Mouse (Mus musculus): Measurements from ENCODE around the gene Fancd2. TPM values are rescaled to one million over a fixed set of nuclear protein-coding genes. Genes with fewer than 3 reads are reported as not detected.

Gene Fancd2
- 8.1 and 9.7 TPM in 2 replicates for polyA plus RNA-seq (2015; fragmentation: Nextera tagmentation; extraction: Ambion mirVana)

DNA sequence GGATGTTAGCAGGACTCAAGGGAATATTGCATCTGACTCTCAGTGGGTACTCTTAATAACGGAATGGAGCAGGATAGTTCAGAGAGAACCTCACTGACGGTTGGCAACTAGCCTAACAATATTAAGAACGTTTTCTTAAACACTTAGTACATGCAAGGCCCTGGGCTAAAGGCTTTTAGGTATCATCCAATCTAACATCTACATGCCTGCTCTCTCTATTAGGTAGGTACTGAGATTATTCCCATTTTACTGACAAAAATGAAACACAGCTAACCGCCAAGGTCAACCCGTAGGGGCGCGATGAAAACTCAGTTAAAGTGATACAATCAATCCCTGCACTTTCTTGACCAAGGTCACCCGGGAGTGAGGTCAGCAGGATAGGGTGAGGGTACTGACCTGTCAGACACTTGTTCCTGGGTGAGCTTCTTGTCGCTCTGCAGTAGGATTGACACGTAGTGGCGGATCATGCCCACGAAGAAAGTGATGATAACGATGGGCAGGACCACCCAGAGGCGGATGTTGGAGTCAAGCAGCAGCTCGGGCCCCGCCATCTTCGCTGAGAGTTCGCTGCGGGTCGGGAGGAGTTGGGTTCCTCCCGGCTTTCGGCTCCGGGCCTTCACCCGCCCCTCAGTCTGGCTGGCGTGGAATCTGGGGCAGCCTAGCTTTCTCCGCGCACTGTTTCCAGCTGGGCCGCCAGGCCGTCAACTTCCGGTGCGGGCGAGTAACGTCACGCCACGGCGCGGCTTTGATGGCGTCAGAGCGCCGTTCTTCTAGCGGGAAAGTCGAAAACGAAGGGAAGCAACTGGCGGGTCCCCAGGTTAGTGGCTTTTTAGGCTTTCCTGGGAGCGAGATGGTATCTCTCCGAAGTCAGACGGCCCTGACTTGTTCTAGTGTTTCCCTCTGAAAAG, at the start of gene Fancd2, which contains the start of gene Emc3:
Gene Fancd2 (plus strand): TSS at position 751 of the 908 bp plus-strand sequence.
Gene Emc3 (minus strand): TSS at position 721 of the 908 bp plus-strand sequence.
- no peaks in the 10 kb centered on the region for H3K27me3 ChIP-seq (replicated peaks)
- H3K4me1 ChIP-seq: peaks cover 3% of the 10 kb centered on the region; the same call in 1 of the 2 replicates
- no peaks in the 10 kb centered on the region for H3K9me3 ChIP-seq
- peak within 1 kb of the TSS; percentile 80 for H3K9ac ChIP-seq
- peak within 1 kb of the TSS; percentile 93 for H3K4me3 ChIP-seq (replicated peaks)
- peak within 1 kb of the TSS; percentile 72 for H3K4me2 ChIP-seq
- no peaks in the 10 kb centered on the region for H3K36me3 ChIP-seq
- H3K27ac ChIP-seq: peak within 1 kb of the TSS; percentile 74
- peak; percentile 89 for ATAC-seq (ENCODE audit: insufficient read depth, low FRiP score, low read depth)
- under 1% methylated on average over 47 of the region's 47 CpGs for whole genome bisulfite sequencing

GRCm38 (mm10) chr6:113482477-113483099, 48.9 kb upstream of the Fancd2 start:
- peak overlapping the region; percentile 44 for H3K9ac ChIP-seq
- ATAC-seq (ENCODE audit: insufficient read depth, low FRiP score, low read depth): peak; percentile 24
- no peaks in the 10 kb centered on the region for H3K36me3 ChIP-seq
- peaks cover 15% of the 10 kb centered on the region for H3K4me1 ChIP-seq
- WGBS: 2% methylated on average over 65 of the region's 65 CpGs
- peaks cover 23% of the 10 kb centered on the region; the same call in 1 of the 2 replicates for H3K27me3 ChIP-seq (replicated peaks)
- H3K4me2 ChIP-seq: peak overlapping the region; percentile 89
- no peaks in the 10 kb centered on the region for H3K9me3 ChIP-seq
- H3K4me3 ChIP-seq (replicated peaks): peak overlapping the region; percentile 55
- H3K27ac ChIP-seq: peak overlapping the region; percentile 80

GRCm38 (mm10) chr6:113483100-113483615, 48.3 kb upstream of the Fancd2 start, which contains the start of gene Creld1:
Gene Creld1, plus strand, starts transcription at chr6:113483297.
- WGBS: under 1% methylated on average over 26 of the region's 26 CpGs
- peaks cover 15% of the 10 kb centered on the region for H3K4me1 ChIP-seq
- H3K9me3 ChIP-seq: no peaks in the 10 kb centered on the region
- peak within 1 kb of the TSS; percentile 55 for H3K4me3 ChIP-seq (replicated peaks)
- no peaks in the 10 kb centered on the region for H3K36me3 ChIP-seq
- peak within 1 kb of the TSS; percentile 44 for H3K9ac ChIP-seq
- ATAC-seq (ENCODE audit: insufficient read depth, low FRiP score, low read depth): peak; percentile 96
- peak within 1 kb of the TSS; percentile 80 for H3K27ac ChIP-seq
- peaks cover 23% of the 10 kb centered on the region; the same call in 1 of the 2 replicates for H3K27me3 ChIP-seq (replicated peaks)
- H3K4me2 ChIP-seq: peak within 1 kb of the TSS; percentile 89

DNA sequence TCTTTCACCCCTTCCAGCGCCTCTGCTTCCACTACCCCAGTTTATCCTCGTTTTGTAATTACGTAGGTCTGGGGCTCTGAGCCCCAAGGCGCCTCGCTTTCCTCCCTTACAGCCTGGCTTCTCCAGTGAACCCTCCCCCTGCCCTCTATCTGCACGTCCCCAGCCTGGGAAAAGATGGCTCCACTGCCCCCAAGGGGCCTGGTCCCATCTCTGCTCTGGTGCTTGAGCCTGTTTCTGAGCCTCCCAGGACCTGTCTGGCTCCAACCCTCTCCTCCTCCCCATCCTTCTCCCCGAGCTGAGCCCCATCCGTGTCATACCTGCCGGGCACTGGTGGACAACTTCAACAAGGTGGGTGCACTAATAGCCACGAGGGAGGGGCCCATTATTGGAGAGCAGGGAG, 47.8 kb upstream of the Fancd2 start:
- 9% methylated on average over 10 of the region's 10 CpGs for WGBS
- H3K27me3 ChIP-seq (replicated peaks): peaks cover 23% of the 10 kb centered on the region; the same call in 1 of the 2 replicates
- no peaks in the 10 kb centered on the region for H3K36me3 ChIP-seq

DNA sequence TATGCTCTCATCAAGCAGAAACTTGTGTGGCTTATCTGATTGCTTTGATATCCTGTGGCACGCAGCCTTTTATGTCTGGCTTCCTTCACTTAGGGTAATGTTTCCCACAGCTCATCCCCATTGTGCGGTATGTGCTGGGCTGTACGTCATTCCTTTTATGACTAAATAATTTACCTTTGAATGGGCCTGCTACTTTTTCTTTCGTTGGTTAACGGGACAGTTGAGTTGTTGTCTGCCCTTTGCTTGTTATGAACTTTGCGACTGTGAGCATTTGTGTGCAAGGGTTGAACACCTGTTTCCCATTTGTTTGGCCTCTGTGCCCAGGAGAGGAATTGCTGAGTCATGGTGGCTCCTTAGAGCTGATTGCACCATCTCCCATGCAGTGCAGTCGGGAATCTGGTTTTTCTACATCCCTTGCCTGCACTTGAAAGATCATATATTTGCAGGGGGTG, 44.3 kb upstream of the Fancd2 start:
- Histone ChIP-seq H3K36me3 (no peaks in the 10 kb centered on the region; the same call in 1 of the 2 replicates), H3K9me3 (no peaks in the 10 kb centered on the region), H3K4me3 (replicated peaks) (no peak overlapping the region), H3K4me2 (no peak overlapping the region), H3K9ac (no peak overlapping the region), H3K27ac (no peak overlapping the region), H3K4me1 (peaks cover 14% of the 10 kb centered on the region), H3K27me3 (replicated peaks) (peaks cover 6% of the 10 kb centered on the region; the same call in 1 of the 2 replicates)
- WGBS: 45% methylated on average over 7 of the region's 7 CpGs
- ATAC-seq (ENCODE audit: insufficient read depth, low FRiP score, low read depth): no peak

More for the DNA sequence above, 47.8 kb upstream of the Fancd2 start:
- ATAC-seq (ENCODE audit: insufficient read depth, low FRiP score, low read depth): peak; percentile 20; the same call in 1 of the 2 replicates
- Histone ChIP-seq H3K27ac (peak overlapping the region; percentile 78), H3K4me2 (peak overlapping the region; percentile 89), H3K4me3 (replicated peaks) (peak overlapping the region; percentile 55), H3K9me3 (no peaks in the 10 kb centered on the region), H3K9ac (peak overlapping the region; percentile 35), H3K4me1 (peaks cover 15% of the 10 kb centered on the region)

- ATAC-seq (ENCODE audit: insufficient read depth, low FRiP score, low read depth): no peak
- Histone ChIP-seq H3K9me3 (no peaks in the 10 kb centered on the region), H3K27ac (no peak overlapping the region), H3K4me3 (replicated peaks) (no peak overlapping the region), H3K4me1 (peaks cover 4% of the 10 kb centered on the region), H3K27me3 (replicated peaks) (no peaks in the 10 kb centered on the region), H3K4me2 (no peak overlapping the region), H3K9ac (no peak overlapping the region), H3K36me3 (no peaks in the 10 kb centered on the region; the same call in 1 of the 2 replicates)
- 91% methylated on average over 14 of the region's 14 CpGs for WGBS
Observed at GRCm38 (mm10) chr6:113489410-113489809, 42.1 kb upstream of the Fancd2 start.

DNA sequence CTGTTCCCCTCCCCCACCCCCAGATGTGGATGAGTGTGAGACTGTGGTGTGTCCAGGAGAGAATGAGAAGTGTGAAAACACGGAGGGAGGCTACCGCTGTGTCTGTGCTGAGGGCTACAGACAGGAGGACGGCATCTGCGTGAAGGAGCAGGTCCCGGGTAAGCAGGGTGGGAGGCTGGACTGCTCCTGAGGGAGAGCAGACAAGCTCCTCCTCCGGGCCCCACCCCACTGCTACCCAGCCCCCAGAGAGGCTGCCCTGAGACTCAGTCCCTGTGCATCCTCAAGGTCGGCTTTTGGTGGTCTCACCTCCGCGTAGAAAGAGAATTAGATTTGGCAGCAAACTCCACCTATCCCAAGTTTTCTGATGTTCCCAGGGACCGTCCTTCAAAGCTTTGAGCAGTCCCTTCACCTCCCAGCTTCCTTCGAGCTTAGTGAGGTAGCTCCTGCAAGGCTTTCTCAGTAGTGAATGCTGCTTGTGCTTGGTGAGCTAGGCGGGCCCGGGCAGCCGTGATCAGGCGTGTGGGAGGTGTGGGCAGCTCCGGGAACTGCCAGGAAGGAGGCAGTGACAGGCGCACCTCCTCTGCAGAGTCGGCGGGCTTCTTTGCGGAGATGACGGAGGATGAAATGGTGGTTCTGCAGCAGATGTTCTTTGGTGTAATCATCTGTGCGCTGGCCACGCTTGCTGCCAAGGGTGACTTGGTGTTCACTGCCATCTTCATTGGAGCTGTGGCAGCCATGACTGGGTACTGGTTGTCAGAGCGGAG, 39.2 kb upstream of the Fancd2 start:
- no peak overlapping the region for H3K4me2 ChIP-seq
- WGBS: 78% methylated on average over 24 of the region's 24 CpGs
- no peak for ATAC-seq (ENCODE audit: insufficient read depth, low FRiP score, low read depth)
- H3K9ac ChIP-seq: no peak overlapping the region
- H3K27me3 ChIP-seq (replicated peaks): peaks cover 17% of the 10 kb centered on the region
- H3K4me1 ChIP-seq: peaks cover 15% of the 10 kb centered on the region
- H3K4me3 ChIP-seq (replicated peaks): no peak overlapping the region
- no peaks in the 10 kb centered on the region; the same call in 1 of the 2 replicates for H3K36me3 ChIP-seq
- no peaks in the 10 kb centered on the region for H3K9me3 ChIP-seq
- no peak overlapping the region for H3K27ac ChIP-seq

DNA sequence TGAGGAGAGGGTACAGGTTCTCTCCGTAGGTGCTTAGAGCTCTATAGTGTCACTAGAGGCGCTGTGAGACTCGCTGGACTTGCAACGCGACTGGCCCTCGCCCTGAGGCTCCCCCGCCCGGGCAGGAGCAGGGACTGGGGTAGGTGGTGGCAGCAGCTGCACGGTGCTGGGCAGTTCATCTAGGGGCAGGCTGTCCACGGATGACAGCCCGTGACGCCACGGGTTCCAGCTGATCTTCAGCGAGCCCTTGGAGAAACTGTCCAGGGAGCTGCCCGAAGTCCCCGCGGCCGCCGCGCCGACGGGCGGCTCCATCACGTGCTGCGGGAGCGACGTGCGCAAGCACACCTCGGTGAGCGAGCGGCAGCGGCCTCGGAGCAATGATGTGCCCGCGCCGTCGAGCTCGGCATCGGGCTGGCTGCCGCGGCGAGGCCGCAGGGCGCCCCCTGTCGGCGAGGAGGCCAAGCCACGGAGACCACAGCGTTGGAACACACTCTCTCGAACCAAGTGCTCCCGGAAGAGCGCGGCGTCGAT, 37.2 kb upstream of the Fancd2 start:
- H3K4me3 ChIP-seq (replicated peaks): peak overlapping the region; percentile 43

DNA sequence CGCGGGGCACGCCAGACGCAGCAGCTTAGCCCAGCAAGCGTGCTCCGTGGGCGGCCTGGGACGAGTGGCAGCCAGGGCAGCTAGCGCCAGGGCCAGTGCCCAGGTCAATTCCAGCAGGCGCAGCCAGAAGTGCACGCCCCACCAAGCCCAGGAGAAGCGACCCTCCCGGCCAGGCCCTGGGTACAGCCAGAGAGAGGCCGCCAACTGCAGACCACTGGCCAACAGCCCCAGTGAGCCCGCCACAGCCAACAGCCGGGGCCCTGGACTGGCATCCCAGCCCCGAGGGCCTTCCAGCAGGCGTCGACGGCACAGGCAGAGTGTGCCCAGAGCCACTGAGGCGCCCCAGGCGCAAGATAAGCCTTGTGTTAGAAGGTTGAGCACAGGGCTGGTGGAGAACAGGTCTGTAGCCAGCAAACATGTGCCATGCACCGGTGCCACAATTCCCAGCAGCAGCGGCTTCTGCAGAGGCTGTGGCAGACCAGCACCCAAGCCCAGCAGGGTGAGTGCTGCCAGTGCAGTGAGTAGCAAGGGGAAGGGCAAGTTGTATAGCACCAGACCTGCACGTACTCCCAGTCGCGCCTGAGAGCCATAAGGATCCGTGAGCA, 36.3 kb upstream of the Fancd2 start:
- Histone ChIP-seq H3K9ac (no peak overlapping the region), H3K4me3 (replicated peaks) (peak overlapping the region; percentile 43), H3K27ac (no peak overlapping the region), H3K27me3 (replicated peaks) (peaks cover 17% of the 10 kb centered on the region), H3K36me3 (no peaks in the 10 kb centered on the region; the same call in 1 of the 2 replicates), H3K4me2 (peak overlapping the region; percentile 78), H3K4me1 (peaks cover 15% of the 10 kb centered on the region), H3K9me3 (no peaks in the 10 kb centered on the region)
- whole genome bisulfite sequencing: 39% methylated on average over 28 of the region's 28 CpGs
- no peak; the same call in 1 of the 2 replicates for ATAC-seq (ENCODE audit: insufficient read depth, low FRiP score, low read depth)

More for the DNA sequence above, 37.2 kb upstream of the Fancd2 start:
- H3K36me3 ChIP-seq: no peaks in the 10 kb centered on the region; the same call in 1 of the 2 replicates
- peak overlapping the region; percentile 78 for H3K4me2 ChIP-seq
- peak overlapping the region; percentile 20; the same call in 1 of the 2 replicates for H3K9ac ChIP-seq
- peak; percentile 69 for ATAC-seq (ENCODE audit: insufficient read depth, low FRiP score, low read depth)
- no peaks in the 10 kb centered on the region for H3K9me3 ChIP-seq
- H3K4me1 ChIP-seq: peaks cover 15% of the 10 kb centered on the region
- H3K27ac ChIP-seq: no peak overlapping the region
- peaks cover 17% of the 10 kb centered on the region for H3K27me3 ChIP-seq (replicated peaks)
- WGBS: under 1% methylated on average over 54 of the region's 54 CpGs

DNA sequence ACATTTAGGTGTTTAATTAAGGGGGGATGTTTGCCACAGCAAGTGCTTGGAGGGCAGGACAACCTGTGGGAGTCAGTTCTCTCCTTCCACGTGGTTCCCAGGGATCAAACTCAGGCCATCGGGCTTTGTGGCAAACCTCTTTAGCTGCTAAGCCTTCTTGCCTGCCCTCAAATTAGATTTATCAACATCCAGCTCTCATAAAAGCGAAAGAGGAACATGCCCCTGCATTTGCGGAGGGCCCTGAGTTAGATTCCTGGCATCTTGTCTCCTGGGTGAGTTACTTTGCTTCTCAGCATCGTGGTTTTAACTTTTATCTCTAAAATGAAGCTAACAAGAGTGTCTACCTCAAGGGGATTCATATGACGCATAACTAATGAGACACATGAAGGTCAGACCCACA, 32.1 kb upstream of the Fancd2 start:
- Histone ChIP-seq H3K9ac (no peak overlapping the region), H3K36me3 (no peaks in the 10 kb centered on the region), H3K27me3 (replicated peaks) (peaks cover 35% of the 10 kb centered on the region), H3K9me3 (no peaks in the 10 kb centered on the region), H3K4me3 (replicated peaks) (no peak overlapping the region), H3K27ac (no peak overlapping the region), H3K4me1 (peaks cover 11% of the 10 kb centered on the region), H3K4me2 (no peak overlapping the region)
- 71% methylated on average over 6 of the region's 6 CpGs for WGBS
- no peak for ATAC-seq (ENCODE audit: insufficient read depth, low FRiP score, low read depth)

All from stomach, embryonic 15.5 days (tissue).